Mouse (Mus musculus) MN1 (cell line): ENCODE measurements around the gene Dock1.
A peak's percentile ranks its signal among the peaks of the same experiment; 100 is the strongest.

Experiments
- DNase-seq: peaks from one replicate; pipeline ENCODE4 v3.0.0-alpha.2; 2016; ENCODE audit warnings: low spot score

Dock1 gene

DNA sequence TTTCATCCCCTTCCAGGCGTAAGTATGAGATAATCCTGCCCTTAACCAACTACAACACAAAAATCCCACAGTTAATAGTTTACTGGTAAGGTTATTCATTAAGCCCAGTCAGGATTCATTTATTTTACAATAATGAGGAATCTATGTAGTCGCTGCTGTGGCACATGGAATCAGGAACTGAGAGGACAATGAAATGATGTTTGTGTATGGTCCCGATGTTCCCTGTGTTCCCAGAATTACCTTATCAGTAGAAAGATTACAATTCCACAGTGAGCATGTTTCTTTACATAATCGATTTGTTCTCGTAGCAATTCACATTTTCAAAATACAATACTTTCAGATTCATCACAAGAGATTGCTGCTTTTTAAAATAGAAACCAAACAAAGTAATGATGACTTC is 83.0 kb downstream of the Dock1 start:
- no peak for DNase-seq

GRCm38 (mm10) chr7:134757605-134758004 is 87.2 kb downstream of the Dock1 start:
- DNase-seq: no peak

DNA sequence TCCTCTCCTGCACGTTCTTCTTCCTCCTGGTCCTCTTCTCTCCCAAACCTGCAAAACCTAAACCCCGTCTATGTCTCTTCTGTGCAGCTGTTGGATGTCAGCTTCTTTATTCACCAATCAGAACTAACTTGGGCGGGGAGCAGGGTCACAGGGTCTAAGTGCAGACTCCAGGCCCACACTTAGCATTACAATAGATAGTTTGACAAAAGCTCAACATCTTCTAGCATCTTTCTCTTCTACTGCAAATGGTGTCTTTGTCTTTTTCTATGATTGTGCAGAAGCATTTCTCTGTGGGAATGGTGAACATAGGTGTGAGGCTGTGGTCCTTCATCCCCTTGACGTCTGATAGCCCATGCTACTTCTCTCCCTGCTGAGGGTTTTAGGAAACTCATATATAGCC is 91.3 kb downstream of the Dock1 start:
- DNase-seq: no peak

- no peak for DNase-seq
Measured at GRCm38 (mm10) chr7:134765130-134765529, 94.7 kb downstream of the Dock1 start.

DNA sequence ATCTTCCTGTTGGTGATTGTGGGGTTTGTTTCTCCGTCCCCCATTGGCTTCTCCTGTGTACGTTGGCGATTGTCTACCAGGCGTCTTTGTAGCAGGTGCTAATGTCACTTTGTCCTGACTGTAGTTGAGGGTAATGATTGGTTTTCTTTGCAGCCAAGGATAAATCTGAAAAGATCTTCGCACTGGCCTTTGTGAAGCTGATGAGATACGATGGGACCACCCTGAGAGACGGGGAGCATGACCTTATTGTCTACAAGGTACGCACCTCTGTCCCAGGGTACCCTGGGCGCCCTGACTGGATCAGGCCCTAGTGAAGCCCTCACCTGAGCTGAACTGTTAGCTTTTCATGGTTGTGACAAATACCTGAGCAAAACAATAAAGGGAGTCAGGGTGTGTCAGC is 100.9 kb downstream of the Dock1 start:
- DNase-seq: no peak

- no peak for DNase-seq
Measured at GRCm38 (mm10) chr7:134772363-134772762, 101.9 kb downstream of the Dock1 start.

GRCm38 (mm10) chr7:134772867-134773590 is 102.6 kb downstream of the Dock1 start:
- DNase-seq: no peak

DNA sequence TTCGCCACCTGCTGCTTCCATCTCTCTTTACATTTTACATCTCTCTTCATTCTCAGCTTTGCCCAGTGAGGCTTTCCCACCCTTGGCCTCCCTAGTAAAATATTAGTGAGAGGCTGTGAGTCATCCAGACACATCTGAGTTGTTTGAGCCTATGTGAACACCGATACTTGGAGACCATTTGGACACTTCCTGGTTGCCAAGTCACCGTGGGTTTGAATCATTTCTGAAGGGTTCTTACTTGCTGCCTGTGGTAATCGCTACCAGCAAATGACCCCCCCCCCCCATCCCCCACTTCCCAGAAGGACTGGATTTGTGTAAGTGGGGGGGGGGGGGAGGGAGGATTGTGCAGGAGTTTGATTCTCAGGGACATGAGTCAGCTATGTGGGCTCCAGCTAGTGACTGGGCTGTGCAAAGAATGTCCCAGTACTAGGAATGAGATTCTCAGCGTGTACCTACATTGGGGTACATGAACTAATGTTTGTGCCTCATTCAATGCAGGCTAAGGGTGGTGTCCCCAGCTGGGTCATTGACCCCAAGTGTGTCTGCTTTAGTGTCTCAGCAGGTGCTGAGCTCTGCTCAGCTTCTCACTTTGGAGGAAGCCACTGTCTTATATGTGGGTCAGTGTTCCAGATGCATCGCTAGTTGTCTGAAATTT is 103.4 kb downstream of the Dock1 start:
- no peak for DNase-seq

- DNase-seq: no peak
Measured at GRCm38 (mm10) chr7:134774468-134775162, 104.2 kb downstream of the Dock1 start.

- no peak for DNase-seq
Measured at GRCm38 (mm10) chr7:134775671-134776070, 105.2 kb downstream of the Dock1 start.

DNA sequence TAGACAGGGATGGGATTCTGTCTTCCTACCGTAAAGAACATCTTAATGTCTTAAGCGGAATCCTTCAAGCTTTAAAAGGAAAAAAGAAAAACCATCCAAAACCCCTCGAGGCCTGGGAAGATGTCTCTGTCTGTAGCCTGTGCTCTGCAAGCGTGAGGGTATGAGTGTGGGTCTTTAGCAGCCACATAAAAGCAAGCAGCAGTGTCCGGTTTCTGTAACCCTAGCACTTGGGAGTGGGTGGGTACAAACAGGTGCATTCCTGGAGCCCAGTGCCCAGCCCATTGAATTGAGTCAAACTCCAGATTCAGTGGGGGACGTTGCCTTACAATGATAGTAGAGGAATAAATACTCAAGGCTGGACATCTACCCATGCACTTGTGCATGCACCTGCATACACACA is 105.9 kb downstream of the Dock1 start:
- no peak for DNase-seq

DNA sequence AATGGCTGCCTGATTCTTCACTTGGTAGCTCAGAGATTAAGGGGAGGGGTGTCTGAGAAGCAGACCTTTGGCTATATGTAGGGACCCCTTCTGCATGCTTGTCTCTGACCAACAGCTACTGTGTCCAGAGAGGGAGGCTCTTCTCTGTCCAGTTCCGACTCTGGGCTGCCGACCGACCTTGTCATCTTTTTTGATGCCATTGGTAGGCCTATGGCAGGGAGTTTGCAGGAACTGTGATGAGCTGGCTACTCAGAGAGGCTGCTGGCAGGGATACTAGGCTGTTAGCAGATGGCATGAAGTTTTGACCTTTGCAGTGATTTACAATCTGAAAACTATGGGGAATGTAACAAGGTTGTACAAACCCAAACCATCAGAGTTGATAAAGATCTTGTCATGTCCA is 109.3 kb downstream of the Dock1 start:
- DNase-seq: no peak

DNA sequence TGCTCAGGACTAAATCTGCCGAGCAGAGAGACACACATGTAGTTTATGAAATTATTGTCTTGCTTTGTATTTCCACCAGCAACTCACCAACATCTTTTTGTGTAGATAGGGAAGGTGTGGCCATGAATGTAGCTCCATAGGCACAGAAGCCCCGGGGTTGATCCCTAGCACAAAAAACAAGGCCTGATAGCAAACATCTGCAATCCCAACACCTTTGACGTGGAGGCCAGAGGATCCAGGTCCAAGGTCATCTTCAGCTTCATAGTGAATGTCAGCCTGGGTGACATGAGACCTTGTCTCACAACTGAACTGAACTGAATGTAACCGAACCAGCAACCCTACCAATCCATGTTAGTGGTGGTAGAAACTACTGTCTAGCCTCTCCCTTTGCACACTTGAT is 116.7 kb downstream of the Dock1 start:
- DNase-seq: no peak

- no peak for DNase-seq
Measured at GRCm38 (mm10) chr7:134794889-134795288, 124.4 kb downstream of the Dock1 start.

- DNase-seq: peak; percentile 6
Measured at GRCm38 (mm10) chr7:134800079-134800478, 129.6 kb downstream of the Dock1 start.

GRCm38 (mm10) chr7:134804422-134804821 is 134.0 kb downstream of the Dock1 start:
- no peak for DNase-seq

DNA sequence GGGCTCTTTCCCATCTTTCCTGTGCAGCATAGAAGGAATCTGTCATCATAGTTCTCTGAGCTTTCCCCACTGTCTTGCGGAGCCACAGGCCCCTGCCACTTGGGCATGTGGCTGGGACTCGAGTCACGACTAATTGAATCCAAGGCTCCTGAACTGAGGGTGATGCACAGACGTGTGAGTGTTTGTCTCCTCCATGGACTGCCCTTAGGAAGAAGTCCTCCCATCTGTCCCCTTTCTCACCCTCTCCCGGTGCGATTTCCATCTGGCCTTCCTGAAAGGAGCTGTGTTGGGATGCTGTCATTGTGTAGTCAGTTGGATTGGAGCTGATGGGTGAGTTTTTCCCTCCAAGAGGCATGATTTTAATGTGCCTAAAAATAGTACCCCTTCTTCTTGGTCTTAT is 136.3 kb downstream of the Dock1 start:
- no peak for DNase-seq

GRCm38 (mm10) chr7:134808406-134808805 is 138.0 kb downstream of the Dock1 start:
- DNase-seq: no peak

GRCm38 (mm10) chr7:134809241-134809975 is 139.0 kb downstream of the Dock1 start:
- no peak for DNase-seq

DNA sequence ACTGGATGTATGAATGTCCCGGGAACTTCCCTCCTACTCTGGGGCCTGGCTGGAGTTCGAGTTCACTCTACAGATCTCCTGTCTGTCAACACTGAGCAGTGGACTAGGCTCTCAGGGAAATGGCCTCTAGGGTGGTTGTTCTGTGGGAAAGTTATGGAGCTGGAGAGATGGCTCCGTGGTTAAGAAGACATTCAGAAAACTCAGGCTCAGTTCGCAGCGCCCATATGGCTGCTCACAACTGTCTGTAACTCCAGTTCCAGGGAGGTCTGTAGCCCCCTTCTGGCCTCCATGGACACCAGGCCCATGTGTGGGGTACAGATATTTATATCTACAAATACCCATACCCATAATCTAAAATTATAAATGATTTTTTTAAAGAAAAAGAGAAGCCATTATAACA is 148.0 kb downstream of the Dock1 start:
- DNase-seq: no peak

GRCm38 (mm10) chr7:134821264-134821663 is 150.8 kb downstream of the Dock1 start:
- DNase-seq: no peak

DNA sequence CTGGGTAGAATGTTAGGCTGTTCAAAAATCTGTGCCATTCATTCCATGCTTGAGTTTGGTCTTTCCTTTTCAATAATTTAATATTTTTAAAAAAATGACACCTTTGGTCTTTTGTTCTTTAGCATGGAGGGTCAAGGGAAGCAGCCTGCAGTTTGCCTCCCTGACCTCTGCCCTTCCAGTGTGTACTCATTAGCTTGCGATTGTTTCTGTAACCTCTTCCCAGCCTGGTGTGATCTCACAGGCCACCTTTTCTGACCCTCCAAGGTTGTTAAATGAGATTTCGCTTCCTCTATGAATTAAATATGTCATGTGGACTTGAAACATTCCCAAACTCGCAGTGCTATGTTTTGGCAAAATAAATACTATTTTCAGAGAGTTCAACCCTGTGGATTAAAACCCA is 151.6 kb downstream of the Dock1 start:
- DNase-seq: no peak

DNA sequence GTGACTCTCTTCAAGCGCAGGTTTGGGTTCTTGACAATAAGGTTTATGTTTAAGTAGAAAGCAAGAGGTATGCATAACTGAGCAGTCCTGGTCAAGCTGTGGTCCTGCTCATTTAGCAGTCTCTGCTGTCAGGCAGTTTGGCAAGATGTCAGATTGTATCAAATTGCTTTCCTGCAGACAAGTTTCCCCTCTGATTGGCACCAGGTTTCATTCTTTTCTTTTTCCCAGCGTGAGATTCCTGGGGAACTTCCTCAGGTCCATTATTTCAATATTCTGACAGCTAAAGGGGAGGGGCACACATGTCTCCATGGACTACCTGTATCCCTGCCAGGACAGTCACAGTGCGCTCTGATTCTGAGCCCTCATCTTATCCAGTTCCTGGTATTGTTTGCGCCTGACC is 153.4 kb downstream of the Dock1 start:
- no peak for DNase-seq
